Mouse (Mus musculus): ENCODE measurements around the gene Mmaa.

Mmaa gene

DNA sequence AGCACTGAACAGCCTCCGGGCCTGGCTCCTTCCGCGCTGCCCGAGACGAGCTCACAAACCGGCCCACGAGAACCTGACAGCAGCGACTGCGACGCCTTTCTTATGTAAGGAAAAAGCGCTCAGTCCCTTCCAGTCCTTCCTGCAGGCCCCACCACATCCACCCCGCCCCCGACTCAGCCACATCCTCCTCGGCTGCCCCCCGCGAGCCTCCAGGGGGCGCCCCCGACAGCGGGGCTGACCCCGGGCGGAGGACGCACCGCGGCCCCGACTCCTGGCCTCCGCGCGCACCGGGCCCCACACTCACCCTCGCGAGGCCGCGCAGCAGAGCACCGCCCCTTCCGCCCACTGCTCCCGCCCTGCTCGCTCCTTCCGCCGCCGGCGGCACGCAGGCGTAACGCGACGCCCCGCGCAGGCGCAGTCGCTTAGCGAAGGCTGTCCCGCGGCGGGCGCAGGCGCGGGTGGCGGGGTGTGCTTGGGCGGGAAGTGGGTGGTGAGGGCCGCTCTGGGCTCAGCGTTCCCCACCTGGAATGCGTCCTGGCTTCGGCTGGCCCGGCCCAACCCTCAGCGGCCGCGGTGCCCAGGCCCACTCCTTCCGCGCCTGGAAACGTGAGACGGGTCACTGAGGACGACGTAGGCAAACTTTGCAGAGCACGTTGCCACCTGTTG lies at the start of gene Mmaa:
Gene Mmaa, minus strand, starts transcription at position 328 of the 666 bp plus-strand sequence.
- DNase-seq: peak; percentile 98 to 99

DNA sequence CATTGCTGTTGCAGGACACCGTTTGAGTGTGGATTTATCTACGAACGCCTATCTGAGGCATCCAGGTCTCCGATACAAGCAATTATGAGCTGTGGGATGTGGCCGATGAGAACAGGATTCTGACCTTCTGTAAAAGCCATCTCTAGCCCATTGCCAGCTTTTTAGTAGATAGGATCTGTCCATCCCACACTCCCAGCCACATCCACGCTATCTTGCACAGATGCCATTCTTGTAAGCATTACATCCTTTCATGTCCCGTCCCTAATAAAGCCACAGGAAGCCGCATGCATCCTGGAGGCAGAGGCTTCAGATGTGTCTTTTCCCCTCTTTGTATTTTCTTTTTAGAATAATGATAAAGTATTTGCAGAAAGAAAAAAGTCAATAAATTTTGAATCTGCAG lies 46.5 kb upstream of the Mmaa start:
- DNase-seq: no peak

DNA sequence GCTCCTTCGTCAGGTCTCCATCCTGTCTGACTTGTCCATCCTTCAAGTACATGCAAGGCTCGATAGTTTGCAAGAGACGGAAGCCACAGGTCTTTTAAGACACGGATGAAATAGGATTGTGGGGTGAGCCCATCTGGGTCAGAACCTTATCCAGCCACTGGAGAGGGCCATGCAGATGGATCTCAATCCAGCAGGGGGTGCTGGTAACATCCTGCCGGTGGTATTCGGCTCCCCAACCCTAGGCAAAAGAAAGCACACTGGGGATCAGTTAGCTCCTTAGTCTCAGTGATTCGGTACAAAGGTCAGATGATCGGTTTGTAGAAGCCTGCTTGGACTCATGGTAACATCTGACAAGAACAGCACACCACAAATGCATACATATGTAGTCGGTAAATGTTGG lies 44.8 kb upstream of the Mmaa start:
- peak; percentile 66 to 72 for DNase-seq

DNA sequence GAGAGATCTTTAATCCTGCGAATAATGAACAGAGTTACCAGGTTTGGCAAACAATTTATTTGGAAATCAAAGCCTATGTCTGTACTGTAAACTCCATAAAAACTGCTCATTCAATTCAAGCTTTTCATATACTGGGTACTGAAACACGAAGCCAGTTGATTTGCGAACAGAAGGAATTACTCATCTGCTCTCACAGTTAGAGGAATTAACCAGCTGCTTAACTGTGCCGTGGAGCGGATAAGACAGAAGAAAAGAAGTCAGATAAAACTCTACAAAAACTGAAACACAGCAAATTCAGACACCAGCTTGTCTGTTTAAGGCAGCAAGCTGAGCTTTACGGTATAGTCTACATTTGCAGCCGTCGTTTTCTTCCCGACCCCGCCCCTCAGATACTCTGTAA lies 43.9 kb upstream of the Mmaa start:
- DNase-seq: no peak

DNA sequence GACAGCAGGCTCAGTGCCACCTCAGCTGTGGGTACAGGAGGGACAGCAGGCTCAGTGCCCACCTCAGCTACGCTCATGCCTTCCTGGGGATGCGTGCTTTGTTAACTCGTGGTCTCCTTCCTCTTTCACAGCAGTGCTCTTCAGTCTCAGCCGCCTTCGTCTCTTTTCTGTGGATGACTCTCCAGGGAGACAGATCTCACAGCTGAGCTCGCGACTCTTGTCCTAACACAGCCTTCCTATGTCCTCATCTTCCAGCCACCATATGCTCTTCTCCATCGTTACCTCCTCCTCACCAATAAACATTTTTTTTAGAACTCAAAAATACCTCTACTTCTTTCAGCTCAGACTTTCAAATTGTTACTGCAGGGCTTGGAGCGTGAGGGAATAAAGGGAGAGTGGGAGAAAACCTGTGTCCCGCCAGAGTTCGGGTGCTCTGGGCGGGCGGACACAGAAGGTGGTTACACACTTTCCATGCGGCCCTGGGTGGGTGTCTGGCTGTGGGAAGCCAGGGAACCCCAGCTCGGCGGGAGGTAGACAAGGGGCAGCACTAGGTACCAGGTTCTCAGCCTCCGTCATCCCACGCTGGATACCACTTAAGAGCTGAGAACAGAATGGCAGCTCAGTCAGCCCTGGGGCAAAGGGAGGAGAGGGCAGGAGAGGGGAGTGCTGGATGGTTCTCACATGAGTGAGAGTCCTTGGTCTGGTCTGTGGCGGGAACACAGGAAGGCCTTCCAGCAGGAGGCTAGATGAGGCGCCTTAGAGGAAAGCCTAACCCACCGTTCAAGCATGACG lies 37.6 kb upstream of the Mmaa start:
- no peak for DNase-seq

DNA sequence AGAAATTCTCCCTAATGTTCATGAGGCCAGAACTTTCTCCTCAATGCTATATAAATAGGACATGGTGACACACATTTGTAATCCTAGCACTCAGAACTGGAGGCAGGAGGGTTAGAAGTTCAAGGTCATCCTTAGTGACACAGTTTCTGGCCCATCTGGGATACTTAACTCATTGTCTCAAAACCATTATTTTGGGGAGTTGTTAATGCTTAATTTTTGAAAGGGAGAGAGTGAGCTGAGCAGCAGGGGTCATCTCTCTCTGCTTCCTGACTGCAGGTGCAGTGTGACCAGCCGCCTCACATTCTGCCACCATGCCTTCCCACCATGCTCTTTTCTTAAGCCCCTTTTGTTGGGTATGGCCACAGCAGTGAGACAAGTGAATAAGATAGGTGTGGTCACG lies 36.8 kb upstream of the Mmaa start:
- no peak for DNase-seq

DNA sequence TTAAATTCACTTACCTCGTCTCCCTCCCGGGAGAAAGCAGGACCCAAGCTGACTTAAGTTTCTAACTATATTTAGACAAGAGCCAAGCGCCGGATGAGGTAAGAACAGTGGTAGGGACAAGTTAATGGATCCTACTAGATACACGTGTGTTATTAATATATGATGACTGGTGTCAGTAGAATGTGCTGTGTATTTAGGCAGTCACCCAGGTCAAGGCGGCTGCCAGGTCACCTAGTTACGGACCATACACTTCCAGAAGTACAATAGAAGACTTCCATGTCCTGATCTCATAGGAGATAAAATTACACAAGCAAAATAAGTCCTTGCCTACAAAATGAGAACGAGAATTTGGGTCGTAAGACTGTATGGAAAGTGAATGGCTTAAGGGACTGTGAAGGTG lies 36.3 kb upstream of the Mmaa start:
- no peak for DNase-seq

DNA sequence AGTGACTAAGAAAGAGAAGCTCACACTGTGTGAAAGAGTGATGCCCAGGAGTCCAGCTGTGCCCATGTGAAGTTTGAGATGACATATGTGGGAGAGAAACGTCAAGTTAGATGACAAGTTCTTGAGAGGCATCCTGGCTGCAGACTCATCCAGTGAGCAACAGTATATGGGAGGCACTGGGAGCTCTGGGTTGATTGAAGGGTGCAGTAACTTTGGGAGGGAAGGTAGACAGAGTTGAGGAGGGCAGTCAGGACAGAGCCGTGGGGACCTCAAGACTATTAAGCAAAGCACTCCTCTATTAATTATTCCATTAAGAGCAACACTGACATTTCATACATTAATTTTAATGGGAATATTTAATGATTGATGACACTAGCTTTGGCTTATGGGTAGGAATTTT lies 35.0 kb upstream of the Mmaa start:
- no peak for DNase-seq

DNA sequence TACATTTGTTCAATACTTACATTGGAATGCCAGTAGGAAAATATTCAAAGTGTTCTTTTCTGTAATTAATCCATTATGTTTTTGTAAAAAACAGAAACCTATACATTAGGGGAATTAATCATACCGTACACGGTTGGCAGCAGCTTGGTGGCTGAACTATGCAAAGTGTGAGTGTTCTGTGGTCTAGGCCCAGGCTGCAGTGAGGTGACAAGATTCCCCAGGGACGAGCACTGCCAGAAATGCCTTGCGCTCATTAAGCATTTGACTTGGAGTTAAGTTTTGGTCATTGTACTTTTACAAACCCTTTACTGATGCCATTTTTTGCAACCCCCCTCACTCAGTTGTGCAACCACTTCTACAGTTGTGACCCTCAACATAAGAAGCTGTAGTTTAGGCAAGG lies 34.4 kb upstream of the Mmaa start:
- no peak for DNase-seq

DNA sequence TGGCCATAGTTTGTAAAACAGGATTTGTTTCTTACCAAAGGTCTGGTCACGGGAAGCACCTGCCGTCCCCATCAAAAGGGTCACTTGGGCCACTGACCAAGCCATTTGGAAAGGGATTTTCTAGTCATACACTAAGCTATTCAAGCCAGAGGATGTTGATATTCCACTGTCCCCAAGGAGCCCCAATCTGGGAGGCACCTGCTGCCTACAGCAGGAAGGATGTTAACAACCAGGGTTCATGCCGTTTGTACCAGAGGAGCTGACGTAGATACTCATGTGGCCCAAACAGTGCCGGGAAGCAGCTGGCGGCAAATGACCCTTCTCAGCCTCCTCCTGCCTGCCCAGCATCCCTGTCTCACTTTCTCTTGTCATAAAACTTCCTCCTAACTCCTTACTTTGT lies 30.8 kb upstream of the Mmaa start:
- no peak for DNase-seq

DNA sequence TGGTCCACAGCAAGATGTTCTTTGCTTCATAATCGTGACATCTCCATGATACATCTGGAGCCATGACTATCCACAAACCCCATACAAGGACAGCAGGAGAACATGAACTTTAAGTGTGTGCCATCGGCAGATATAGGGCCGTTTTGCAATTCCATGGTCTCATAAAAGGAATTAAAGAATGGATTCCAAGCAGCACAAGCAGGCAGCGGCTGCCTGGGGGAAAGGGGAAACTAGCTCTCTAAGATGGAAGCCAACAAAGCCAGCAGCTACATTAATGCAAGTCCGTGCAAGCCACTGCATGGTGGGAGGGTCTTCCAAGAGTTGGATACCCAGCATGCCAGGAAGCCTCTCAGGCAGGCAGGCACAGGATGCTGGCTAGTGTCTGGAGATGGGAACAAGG lies 30.2 kb upstream of the Mmaa start:
- no peak for DNase-seq

DNA sequence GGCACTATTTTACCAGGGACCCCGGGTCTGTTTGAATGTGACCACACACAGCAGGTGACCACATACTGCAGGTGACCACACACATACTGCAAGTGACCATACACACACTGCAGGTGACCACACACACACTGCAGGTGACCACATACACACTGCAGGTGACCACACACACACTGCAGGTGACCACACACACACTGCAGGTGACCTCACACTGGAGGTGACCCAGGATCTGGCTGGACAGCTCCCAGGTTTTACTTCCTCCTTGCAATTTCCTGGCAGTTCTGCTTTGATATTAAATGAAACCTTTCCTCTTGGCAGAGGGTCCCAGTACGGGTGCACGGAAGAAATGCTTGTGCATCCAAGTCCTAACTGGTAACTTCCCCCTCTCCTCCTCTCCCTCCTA lies 29.3 kb upstream of the Mmaa start:
- DNase-seq: no peak

DNA sequence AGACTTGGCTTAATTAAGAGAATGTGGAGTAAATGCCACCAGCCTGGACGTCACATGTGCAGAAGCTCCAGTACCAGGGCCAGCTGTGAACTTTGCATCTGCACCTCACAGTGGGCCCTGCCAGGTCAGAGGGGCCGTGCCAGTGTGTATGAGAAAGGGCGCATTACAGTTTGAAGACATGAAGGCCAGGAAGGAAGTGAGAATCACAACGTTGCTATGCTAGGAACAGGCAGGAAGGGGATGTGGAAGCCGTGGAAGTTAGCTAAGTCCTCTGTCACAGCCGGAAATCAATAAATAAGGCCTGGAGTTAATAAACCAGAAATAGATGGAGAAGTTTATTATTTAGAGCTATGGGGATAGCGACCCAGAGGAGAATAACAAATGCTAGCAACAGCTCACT lies 28.4 kb upstream of the Mmaa start:
- no peak for DNase-seq

DNA sequence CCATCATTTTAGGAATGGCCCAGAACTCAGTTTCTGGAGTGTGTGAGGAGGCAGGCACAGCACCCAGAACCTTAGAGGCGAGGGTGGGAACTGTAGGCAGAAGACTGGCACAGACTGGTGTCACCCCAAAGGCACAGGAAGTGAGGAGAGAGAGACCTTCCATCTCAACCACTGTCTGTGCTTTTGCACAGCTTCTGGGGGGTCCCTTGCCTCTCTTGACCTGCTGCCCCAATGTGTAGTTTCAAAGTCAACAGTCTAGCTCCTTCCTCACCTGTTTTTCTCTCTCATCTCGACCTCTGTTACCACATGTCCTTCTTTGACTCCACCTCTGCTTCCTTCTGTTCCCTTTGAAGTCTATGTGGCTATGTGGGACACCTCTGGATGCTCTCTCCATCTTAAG lies 16.1 kb upstream of the Mmaa start:
- DNase-seq: no peak

DNA sequence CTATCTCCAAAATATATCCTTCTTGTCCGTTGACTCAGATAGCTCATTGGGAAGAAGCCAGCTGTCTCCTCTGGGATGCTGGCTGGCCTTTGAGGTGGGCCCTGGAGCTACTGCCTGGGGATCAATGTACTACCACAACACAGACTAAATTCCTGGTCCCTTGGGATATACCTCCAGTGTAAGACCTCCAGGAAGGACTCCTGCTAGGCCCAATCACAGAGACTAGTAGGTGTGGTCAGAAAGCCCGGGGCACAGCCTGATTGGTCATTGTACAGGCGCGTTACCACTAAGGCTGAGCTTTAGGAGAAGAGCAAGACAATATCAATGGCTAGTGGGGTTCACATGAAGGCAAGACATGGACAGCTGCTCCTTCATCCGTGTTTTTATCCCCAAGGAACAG lies 11.2 kb upstream of the Mmaa start:
- DNase-seq: peak in 1 of 2 experiments; percentile 14

DNA sequence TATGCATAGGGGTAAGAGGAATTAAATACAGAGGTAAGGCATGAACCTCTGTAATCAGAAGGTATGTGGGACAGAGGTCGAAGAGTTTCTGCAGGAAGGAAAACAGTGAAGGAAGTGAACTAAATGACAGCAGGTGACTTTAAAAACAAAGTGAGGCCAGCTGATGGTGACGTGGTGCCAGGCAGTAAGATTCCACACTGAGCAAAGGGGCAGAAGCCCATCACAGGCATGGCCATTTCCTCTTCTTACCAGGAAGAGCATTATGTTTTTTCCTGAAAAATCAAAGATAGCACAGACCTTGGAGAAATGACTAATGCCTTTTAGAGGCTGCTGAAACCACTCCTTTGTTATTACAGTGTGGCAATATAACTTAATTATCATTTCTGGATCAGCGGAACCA lies 6.8 kb upstream of the Mmaa start:
- DNase-seq: no peak

DNA sequence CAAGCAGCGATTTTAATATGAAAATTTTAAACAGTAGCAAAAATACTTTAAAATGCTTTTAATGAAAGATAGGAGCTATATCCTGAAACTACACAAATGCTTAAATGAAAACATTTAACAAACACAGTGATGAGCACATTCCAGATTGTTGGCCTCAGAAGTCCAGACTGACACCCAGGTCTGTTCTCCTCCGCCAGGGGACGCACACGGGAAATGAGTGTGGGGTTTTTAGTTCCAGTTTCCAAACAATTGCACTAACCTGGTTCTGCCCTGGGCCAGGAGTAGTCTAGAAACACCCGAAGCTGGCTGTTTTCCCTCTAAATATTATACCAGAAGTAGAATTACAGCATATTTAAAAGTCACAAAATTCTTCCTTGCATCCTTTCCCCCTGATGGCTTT lies 5.0 kb upstream of the Mmaa start:
- DNase-seq: peak; percentile 25 to 29

DNA sequence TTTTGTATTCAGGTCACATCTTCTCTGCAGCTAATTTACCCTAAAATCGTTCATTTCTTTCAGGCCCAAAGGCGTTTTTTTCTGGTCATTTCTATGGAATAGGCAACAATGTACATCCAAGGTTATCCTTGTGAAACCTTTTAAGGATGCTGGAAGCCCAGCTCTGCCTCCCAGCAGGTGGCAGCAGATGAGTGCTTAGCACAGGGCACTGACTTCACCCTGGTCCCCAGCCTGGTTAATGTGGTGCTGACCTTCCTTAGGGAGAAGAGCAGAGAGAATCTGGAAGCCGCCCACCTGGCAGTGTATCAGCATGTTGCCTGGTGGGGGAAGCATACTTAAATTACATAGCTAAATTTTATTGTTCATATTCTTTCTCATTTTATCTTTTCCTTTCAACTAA lies 3.0 kb upstream of the Mmaa start:
- peak; percentile 75 to 80 for DNase-seq

DNA sequence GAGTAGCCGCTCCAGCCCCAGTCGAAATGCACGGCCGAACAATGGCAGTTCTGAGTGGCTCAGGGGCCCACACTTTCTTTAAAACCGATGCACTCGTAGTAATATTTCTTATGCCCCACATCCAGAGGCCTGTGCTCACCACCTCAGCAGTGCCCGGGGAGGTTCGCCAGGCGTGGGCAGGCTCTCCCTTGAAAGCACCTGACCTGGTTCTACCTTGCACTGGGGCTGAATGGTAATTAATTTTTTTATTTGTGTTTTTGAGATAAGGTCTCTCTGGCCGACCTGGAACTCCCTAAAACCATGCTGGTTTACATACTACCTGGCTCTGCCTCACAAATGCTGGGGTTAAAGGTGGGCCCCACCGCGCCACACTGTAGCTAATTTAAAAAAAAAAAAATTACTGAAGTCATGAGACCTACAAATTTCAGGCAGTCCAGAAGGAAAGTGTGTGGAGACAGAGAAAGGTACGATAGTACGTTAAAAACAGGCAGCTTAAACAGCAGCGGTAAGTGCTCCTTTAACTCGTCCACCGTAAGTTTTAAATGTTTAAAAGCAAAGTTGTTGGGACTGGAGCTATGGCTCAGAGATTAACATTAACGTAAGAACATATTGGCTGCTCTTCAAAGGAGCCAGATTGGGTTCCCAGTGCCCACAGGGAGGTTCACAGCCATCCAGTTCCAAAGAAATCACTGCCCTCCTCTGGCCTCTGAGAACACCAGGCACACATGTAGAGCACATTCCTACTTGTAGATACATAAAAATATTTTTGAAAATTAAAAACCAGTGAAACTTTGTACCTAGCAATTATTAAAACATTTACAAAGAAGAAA lies 754 bp upstream of the Mmaa start:
- peak in 1 of 2 experiments; percentile 9 for DNase-seq

DNA sequence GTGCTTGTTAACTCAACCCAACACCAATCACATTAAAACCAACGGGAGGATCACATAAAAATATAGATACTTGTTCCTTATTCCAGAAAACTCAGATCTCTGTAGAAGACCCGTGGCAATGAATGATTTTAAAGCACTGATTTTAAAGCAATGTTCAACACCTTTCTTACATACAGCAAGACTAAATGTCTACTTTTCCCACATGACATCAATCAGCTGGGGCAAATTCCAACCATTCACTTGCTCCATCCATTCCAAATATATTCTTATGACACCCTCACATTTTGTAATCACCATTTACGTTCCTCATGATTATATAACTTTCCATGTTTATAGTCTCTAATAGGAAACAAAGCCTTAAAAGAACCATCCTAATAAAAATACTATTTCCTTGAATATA lies 896 bp downstream of the Mmaa start:
- no peak for DNase-seq

DNA sequence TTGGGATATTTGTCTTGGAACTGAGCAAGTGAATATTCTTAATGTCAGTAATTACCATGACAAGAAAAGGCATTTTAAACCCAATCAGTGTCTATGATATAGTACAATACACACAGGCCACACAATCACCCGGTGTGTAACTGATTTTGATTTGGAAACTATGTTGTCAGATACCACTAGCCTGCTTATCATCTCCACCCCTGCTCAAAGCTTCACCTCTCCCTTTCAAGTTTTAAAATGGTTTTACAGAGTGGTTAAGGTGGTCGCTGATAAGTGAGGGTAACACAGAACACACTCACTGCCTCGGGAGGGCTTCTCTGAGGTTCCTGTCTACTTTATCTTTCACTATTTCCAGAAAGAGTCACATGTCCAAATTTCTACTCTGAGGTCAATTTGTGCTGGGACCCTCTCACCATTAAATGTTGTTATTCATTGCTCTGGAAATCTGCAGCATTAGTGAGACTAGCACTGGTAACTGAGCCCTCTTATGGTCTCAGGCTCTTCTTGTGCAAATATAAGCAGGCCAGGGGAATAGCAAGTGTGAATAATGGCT lies 1.9 kb downstream of the Mmaa start:
- DNase-seq: no peak

DNA sequence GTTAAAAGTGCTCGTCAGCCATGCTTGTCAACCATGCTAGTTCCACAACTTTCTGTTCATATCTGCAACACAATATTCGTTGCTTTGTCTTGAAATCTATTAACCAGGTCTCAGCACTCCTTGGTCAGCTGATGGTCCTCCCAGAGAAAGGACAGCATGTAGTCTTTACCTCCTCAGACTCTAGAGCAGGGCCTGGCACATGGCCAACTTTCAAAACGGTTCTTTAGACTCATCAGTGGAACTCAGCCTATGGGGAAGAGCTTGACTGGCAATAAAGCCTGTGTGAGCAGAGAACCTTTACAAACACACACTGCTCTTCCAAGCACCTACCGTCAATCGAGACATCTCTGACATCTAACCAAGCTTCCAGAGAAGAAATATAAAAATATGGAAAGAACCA lies 5.1 kb downstream of the Mmaa start:
- DNase-seq: peak; percentile 42 to 51

DNA sequence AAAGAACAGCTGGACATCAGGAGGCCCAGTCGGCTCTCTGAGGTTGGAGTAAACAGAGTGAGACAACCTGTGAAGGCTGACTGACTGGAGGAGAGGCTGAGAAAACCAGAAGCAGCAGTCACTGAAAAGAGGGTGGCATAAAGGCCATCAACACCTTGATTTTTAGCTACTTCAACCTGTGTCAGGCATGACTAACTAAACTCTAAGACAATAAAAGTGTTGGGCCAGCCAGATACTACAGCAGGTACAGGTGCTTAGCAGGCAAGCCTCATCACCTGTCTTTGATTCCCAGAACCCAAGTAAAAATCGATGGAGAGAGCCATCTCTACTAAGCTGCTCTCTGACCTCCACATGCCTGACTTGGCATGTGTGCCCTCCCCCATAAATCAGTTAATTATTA lies 6.1 kb downstream of the Mmaa start:
- DNase-seq: no peak

DNA sequence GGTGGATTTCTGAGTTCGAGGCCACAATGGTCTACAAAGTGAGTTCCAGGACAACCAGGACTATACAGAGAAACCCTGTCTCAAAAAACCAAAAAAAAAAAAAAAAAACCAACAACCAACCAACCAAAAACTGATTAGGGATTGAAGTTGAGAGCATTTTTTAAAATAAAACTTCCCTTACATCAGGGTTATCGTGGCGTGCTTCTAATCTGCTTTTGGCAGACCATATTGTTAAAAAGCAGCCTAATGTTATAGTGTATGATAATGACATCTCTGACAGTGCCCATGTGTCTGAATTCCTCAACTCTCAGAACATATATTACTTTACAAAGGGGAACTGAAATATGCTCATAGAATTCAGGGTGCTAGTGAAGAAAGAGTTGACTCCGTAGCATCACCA lies 6.5 kb downstream of the Mmaa start:
- no peak for DNase-seq

Data from cerebellum, postnatal 10 days (tissue).